Mouse (Mus musculus): ENCODE measurements around the gene Tmem130.

The Tmem130 gene

GRCm38 (mm10) chr5:144733953-144734352, 27.7 kb downstream of the Tmem130 start:
- peak; percentile 84 for DNase-seq (ENCODE audit: extremely low spot score)

- no peak for DNase-seq (ENCODE audit: extremely low spot score)
These were observed 32.4 kb downstream of the Tmem130 start for GRCm38 (mm10) chr5:144729216-144729615.

- DNase-seq (ENCODE audit: extremely low spot score): no peak
These were observed 33.4 kb downstream of the Tmem130 start for GRCm38 (mm10) chr5:144728237-144728636.

- DNase-seq (ENCODE audit: extremely low spot score): peak; percentile 67
These were observed 34.5 kb downstream of the Tmem130 start for GRCm38 (mm10) chr5:144727119-144727518.

- DNase-seq (ENCODE audit: extremely low spot score): no peak
These were observed 36.1 kb downstream of the Tmem130 start for GRCm38 (mm10) chr5:144725554-144725953.

- DNase-seq (ENCODE audit: extremely low spot score): no peak
These were observed 36.7 kb downstream of the Tmem130 start for GRCm38 (mm10) chr5:144724926-144725325.

GRCm38 (mm10) chr5:144720281-144720680, 41.3 kb downstream of the Tmem130 start:
- DNase-seq (ENCODE audit: extremely low spot score): no peak

- no peak for DNase-seq (ENCODE audit: extremely low spot score)
These were observed 41.8 kb downstream of the Tmem130 start for GRCm38 (mm10) chr5:144719781-144720180.

- DNase-seq (ENCODE audit: extremely low spot score): no peak
These were observed 44.4 kb downstream of the Tmem130 start for GRCm38 (mm10) chr5:144717186-144717585.

- DNase-seq (ENCODE audit: extremely low spot score): no peak
These were observed 48.2 kb downstream of the Tmem130 start for GRCm38 (mm10) chr5:144713371-144713770.

GRCm38 (mm10) chr5:144707603-144708002, 54.0 kb downstream of the Tmem130 start:
- DNase-seq (ENCODE audit: extremely low spot score): no peak

GRCm38 (mm10) chr5:144703464-144704368, 57.9 kb downstream of the Tmem130 start:
- DNase-seq (ENCODE audit: extremely low spot score): no peak

- DNase-seq (ENCODE audit: extremely low spot score): no peak
These were observed 66.1 kb downstream of the Tmem130 start for GRCm38 (mm10) chr5:144695289-144696060.

GRCm38 (mm10) chr5:144694161-144694560, 67.5 kb downstream of the Tmem130 start:
- DNase-seq (ENCODE audit: extremely low spot score): no peak

- DNase-seq (ENCODE audit: extremely low spot score): peak; percentile 32
These were observed 70.2 kb downstream of the Tmem130 start for GRCm38 (mm10) chr5:144691421-144691820.

GRCm38 (mm10) chr5:144688371-144688770, 73.2 kb downstream of the Tmem130 start:
- DNase-seq (ENCODE audit: extremely low spot score): no peak
